Mouse (Mus musculus) forebrain, embryonic 10.5 days (tissue): ENCODE measurements around the gene Rab44. TPM values are rescaled to one million over a fixed set of nuclear protein-coding genes. Genes with fewer than 3 reads are reported as not detected.

Source experiments
- DNase-seq: peaks from one replicate; pipeline ENCODE4 v3.0.0-alpha.2; 2017; ENCODE audit warnings: low spot score; ENCODE audit errors: extremely low spot score
- H3K27ac ChIP-seq: fragments of 300-500 bp; sonication (generic); 2 replicates; pipeline ENCODE4 v1.5.1; 2016; ENCODE audit warnings: mild to moderate bottlenecking
- H3K27me3 ChIP-seq: fragments of 300-500 bp; sonication (generic); 2 replicates; pipeline ENCODE4 v1.6.1; 2016; ENCODE audit warnings: mild to moderate bottlenecking; ENCODE audit not compliant: poor library complexity, severe bottlenecking
- H3K36me3 ChIP-seq: fragments of 300-500 bp; sonication (generic); replicated peaks from 2 replicates; pipeline ENCODE4 v1.6.1; 2016; ENCODE audit warnings: mild to moderate bottlenecking, moderate library complexity
- H3K4me1 ChIP-seq: fragments of 300-500 bp; sonication (generic); 2 replicates; pipeline ENCODE4 v1.6.1; 2016
- H3K4me3 ChIP-seq: fragments of 300-500 bp; sonication (generic); 2 replicates; pipeline ENCODE4 v1.5.1; 2016; ENCODE audit warnings: mild to moderate bottlenecking, moderate library complexity
- H3K9me3 ChIP-seq: fragments of 300-500 bp; sonication (generic); 2 replicates; pipeline ENCODE4 v1.6.1; 2016; ENCODE audit warnings: mild to moderate bottlenecking, moderate library complexity
- WGBS: fragments of 180-500 bp; shearing (Covaris S2); methylation state at CpG from one replicate; pipeline ENCODE4 v1.1.7; 2016; 5-methylcytosine and 5-hydroxymethylcytosine counted together
- polyA plus RNA-seq: library from polyadenylated mRNA; unstranded; fragments of >200 nt; fragmentation: Nextera tagmentation; extraction: Ambion mirVana; gene quantifications from 2 replicates; pipeline ENCODE4 v1.2.1, GENCODE M21; 2016

Rab44 gene
- polyA plus RNA-seq, 1 experiment from 2014 or later, result 0.25 TPM

DNA sequence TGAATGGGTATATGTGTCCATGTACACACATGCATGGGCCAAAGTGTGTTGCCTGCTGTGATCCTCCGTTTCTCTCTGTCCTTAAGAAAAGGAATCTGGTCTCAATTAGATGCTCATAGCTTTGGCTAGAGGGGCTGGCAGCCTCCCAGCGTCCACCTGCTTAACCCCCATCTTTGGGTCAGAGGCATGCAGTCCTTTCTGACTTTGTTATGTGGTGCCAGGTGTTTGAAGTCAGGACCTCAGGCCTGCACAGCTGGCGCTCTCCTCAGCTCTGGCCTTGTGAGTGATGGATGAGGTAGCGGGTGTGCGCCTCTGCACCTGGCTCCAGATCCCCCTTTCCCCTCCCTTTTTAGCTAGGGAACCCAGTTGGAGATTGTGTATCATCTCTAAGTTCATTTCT lies 4.1 kb downstream of the Rab44 start:
- no peak overlapping the region for H3K27ac ChIP-seq
- WGBS, result 72% methylated on average over 5 of the region's 5 CpGs
- H3K36me3 ChIP-seq, result no peaks in the 10 kb centered on the region
- no peaks in the 10 kb centered on the region for H3K27me3 ChIP-seq
- H3K9me3 ChIP-seq, result no peaks in the 10 kb centered on the region
- no peaks in the 10 kb centered on the region for H3K4me1 ChIP-seq
- H3K4me3 ChIP-seq, result no peak overlapping the region
- no peak for DNase-seq

DNA sequence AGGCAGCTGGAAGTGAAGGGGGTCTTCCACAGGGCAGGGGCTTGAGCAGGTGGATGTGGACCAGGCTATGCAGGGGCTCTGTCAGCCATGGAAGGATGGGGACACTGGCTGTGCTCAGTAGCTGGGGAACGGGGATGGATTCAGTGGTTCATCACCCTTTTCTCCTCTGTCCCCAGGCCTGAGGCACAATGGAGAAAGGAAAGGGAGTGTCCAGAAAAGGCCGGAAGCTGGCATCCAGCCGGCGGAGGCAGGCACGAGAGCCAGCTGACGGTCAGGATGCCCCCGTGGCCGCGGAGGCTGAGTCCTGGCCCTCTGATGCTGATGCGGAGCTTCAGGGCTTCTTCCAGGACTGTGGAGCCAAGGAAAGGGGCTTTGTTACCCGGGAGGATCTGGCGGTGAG lies 6.7 kb downstream of the Rab44 start:
- Histone ChIP-seq H3K4me1 (no peaks in the 10 kb centered on the region), H3K27ac (0 out of 2 replicates have a peak overlapping the region, but pooled peaks have one; percentile 21), H3K36me3 (no peaks in the 10 kb centered on the region), H3K4me3 (no peak overlapping the region), H3K27me3 (no peaks in the 10 kb centered on the region), H3K9me3 (no peaks in the 10 kb centered on the region)
- DNase-seq, result no peak
- 58% methylated on average over 12 of the region's 12 CpGs for whole genome bisulfite sequencing

- Histone ChIP-seq H3K4me1 (no peaks in the 10 kb centered on the region), H3K27ac (no peak overlapping the region), H3K4me3 (no peak overlapping the region), H3K36me3 (no peaks in the 10 kb centered on the region), H3K27me3 (no peaks in the 10 kb centered on the region), H3K9me3 (no peaks in the 10 kb centered on the region)
- WGBS, result 91% methylated on average over 6 of the region's 6 CpGs
- DNase-seq, result no peak
Measured at GRCm38 (mm10) chr17:29122817-29123216, 8.9 kb downstream of the Rab44 start.

DNA sequence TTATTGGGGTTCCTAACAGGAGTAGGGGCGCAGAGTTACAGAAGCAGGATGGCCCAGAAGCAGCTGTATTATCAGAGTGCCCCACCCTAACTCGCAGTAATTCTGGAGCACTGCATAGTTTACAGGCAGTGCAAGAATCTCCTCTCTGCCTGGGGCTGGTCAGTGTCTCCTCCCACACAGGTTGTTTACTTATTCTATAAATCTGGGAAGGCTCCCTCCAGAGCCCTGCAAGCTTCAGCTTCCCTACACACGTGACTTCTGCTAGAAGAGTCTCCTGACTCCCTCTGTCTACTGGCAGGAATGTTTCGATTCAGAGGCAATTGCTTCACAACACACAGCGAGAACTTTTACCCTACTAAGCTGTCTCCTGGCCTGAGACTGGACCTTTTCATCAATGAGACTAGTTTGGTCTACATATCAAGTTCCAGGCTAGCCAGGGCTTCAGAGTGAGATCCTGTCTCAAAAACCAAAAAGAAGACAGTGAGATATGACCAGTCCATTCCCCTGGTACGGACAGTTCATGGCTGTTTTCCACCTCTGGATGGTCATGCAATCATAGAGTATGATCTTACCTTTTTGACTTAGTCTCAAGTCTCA lies 9.7 kb downstream of the Rab44 start:
- H3K27me3 ChIP-seq, result no peaks in the 10 kb centered on the region
- H3K36me3 ChIP-seq, result no peaks in the 10 kb centered on the region
- H3K4me1 ChIP-seq, result no peaks in the 10 kb centered on the region
- WGBS, result 83% methylated on average over 6 of the region's 6 CpGs
- no peaks in the 10 kb centered on the region for H3K9me3 ChIP-seq
- H3K27ac ChIP-seq, result no peak overlapping the region
- no peak overlapping the region for H3K4me3 ChIP-seq
- DNase-seq, result no peak

DNA sequence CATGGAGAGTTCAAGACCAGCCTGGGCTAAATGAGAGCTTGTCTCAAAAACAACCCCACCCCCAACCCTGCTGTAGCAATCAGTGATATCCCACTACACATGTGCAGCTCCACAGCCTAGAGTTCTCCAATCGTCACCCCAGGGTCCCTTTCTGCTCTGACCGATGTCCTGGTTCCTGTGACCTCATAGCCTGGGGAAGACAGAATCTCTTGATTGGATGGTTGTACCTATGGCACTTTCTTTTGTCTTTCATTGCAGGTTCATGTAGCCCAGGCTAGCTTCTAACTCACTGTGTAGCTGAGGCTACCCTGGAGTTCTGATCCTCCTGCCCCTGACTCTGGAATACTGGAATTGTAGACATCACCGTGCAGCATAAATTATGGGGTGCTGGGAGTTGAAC lies 12.6 kb downstream of the Rab44 start:
- Histone ChIP-seq H3K27me3 (no peaks in the 10 kb centered on the region), H3K4me1 (peaks cover 16% of the 10 kb centered on the region), H3K27ac (no peak overlapping the region), H3K9me3 (no peaks in the 10 kb centered on the region), H3K36me3 (no peaks in the 10 kb centered on the region), H3K4me3 (no peak overlapping the region)
- WGBS, result 92% methylated on average over 3 of the region's 3 CpGs
- no peak for DNase-seq

DNA sequence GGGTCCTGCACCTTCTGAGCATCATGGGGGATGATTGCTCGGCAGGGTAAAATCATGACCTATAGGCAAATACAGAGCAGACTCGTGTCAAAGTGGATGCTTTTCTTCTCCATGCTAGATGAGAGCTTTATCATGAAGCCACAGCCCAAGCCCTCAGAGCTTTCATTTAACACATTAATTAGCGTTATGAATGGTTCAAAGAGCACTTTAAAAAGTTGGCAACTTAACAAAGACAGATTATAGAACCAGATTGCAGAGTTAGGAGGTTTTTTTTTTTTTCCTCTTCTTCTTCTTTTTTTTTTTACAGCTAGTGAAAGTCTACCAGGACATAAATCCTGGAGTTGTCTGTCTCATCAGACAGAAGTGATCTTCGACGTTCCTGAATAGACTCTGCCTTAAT lies 15.4 kb downstream of the Rab44 start:
- peaks cover 30% of the 10 kb centered on the region for H3K4me1 ChIP-seq
- H3K4me3 ChIP-seq, result no peak overlapping the region
- no peaks in the 10 kb centered on the region for H3K36me3 ChIP-seq
- H3K9me3 ChIP-seq, result no peaks in the 10 kb centered on the region
- 39% methylated on average over 5 of the region's 5 CpGs for WGBS
- H3K27me3 ChIP-seq, result no peaks in the 10 kb centered on the region
- H3K27ac ChIP-seq, result no peak overlapping the region
- DNase-seq, result no peak

DNA sequence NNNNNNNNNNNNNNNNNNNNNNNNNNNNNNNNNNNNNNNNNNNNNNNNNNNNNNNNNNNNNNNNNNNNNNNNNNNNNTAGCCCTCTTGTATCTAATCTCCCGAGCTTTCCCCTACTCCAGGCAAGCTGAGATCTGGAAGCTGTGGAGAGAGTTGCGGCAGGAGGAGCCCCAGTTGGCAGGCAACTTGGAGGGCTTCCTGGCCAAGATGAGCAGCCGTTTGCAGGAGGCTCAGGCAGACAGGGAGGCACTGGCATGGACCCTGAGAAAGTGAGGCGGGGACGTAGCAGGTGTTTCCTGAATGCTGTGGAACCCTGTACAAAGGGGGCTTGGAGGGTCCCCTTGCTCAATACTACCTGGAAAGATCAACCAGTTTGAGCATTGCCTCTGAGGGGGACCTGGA lies 21.1 kb downstream of the Rab44 start:
- WGBS, result 81% methylated on average over 5 of the region's 5 CpGs
- no peak for DNase-seq
- Histone ChIP-seq H3K36me3 (no peaks in the 10 kb centered on the region), H3K4me3 (no peak overlapping the region), H3K27ac (no peak overlapping the region), H3K27me3 (no peaks in the 10 kb centered on the region), H3K9me3 (no peaks in the 10 kb centered on the region), H3K4me1 (peaks cover 20% of the 10 kb centered on the region)

- Histone ChIP-seq H3K9me3 (no peaks in the 10 kb centered on the region), H3K36me3 (no peaks in the 10 kb centered on the region), H3K4me3 (no peak overlapping the region), H3K27ac (0 out of 2 replicates have a peak overlapping the region, but pooled peaks have one; percentile 2), H3K4me1 (peaks cover 17% of the 10 kb centered on the region), H3K27me3 (no peaks in the 10 kb centered on the region)
- WGBS, result 63% methylated on average over 6 of the region's 6 CpGs
- DNase-seq, result no peak
Measured at GRCm38 (mm10) chr17:29136236-29136635, 22.3 kb downstream of the Rab44 start.

DNA sequence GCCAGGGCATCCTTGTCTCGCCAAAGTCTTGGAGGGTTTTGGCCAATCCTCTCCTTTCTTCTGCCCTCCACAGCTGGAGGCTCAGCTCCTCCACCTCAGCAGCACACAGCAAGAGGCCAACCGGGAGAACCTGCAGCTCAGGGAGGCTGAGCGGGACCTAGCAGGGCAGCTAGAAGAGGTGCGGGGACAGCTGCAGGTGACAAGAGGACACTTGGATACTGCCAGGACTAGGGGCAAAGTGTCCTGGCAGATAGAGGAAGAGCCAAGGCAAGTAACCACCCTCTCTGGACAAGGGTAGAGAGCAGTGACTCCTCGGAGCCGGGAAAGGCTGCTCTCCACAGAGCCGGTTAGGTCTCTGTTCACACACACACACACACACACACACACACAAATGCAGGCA lies 24.0 kb downstream of the Rab44 start:
- Histone ChIP-seq H3K4me3 (no peak overlapping the region), H3K27ac (no peak overlapping the region), H3K27me3 (no peaks in the 10 kb centered on the region), H3K9me3 (no peaks in the 10 kb centered on the region), H3K36me3 (no peaks in the 10 kb centered on the region), H3K4me1 (peaks cover 9% of the 10 kb centered on the region)
- DNase-seq, result no peak
- 80% methylated on average over 7 of the region's 7 CpGs for WGBS

GRCm38 (mm10) chr17:29141577-29141976 lies 27.6 kb downstream of the Rab44 start:
- Histone ChIP-seq H3K36me3 (no peaks in the 10 kb centered on the region), H3K4me1 (no peaks in the 10 kb centered on the region; the same call in 1 of the 2 replicates), H3K27me3 (no peaks in the 10 kb centered on the region), H3K9me3 (peaks cover 9% of the 10 kb centered on the region), H3K27ac (no peak overlapping the region), H3K4me3 (no peak overlapping the region)
- 88% methylated on average over 3 of the region's 3 CpGs for WGBS
- DNase-seq, result no peak

DNA sequence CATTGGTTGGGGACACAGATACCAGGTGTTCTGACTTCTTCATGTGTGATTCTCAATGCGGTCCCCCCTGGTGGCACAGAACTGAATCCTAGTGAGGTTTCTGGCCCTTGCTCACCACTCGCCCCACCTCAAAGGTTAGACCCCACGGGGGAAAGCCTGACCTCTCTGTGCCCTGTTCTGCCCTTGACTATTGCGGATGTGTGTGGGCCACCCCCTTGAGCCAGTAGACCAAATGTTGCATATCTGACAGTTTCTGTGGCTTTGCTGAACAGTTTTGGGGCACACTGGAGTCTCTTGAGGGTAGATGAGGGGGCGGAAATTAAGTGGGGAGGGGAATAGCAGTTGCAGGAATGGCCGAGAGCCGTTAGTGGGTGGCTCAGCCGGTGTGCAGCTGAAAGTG lies 29.3 kb downstream of the Rab44 start:
- Histone ChIP-seq H3K27me3 (no peaks in the 10 kb centered on the region), H3K4me1 (peaks cover 13% of the 10 kb centered on the region), H3K36me3 (no peaks in the 10 kb centered on the region), H3K9me3 (peaks cover 9% of the 10 kb centered on the region), H3K4me3 (no peak overlapping the region), H3K27ac (no peak overlapping the region)
- WGBS, result 89% methylated on average over 8 of the region's 8 CpGs
- DNase-seq, result no peak

DNA sequence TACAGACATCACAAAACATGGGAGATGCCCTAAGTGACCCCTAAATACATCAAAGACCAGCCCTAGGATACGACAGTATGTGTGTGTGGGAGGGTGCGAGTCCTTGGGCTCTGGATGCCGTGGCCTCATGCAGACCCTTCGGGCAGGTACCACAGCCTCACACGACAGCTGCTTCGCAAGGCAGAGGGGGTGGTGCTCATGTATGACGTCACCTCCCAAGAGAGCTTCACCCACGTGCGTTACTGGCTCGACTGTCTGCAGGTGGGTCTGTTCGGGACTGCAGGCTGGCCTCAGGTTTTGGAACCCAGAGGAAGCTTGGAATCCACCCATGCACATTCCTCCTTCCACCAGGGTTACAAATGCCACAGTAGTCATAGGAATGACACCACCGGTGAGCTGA lies 31.2 kb downstream of the Rab44 start:
- H3K4me3 ChIP-seq, result no peak overlapping the region
- DNase-seq, result no peak
- H3K36me3 ChIP-seq, result no peaks in the 10 kb centered on the region
- H3K9me3 ChIP-seq, result peaks cover 9% of the 10 kb centered on the region
- 89% methylated on average over 12 of the region's 12 CpGs for WGBS
- H3K27ac ChIP-seq, result no peak overlapping the region
- H3K4me1 ChIP-seq, result peaks cover 23% of the 10 kb centered on the region
- no peaks in the 10 kb centered on the region for H3K27me3 ChIP-seq

DNA sequence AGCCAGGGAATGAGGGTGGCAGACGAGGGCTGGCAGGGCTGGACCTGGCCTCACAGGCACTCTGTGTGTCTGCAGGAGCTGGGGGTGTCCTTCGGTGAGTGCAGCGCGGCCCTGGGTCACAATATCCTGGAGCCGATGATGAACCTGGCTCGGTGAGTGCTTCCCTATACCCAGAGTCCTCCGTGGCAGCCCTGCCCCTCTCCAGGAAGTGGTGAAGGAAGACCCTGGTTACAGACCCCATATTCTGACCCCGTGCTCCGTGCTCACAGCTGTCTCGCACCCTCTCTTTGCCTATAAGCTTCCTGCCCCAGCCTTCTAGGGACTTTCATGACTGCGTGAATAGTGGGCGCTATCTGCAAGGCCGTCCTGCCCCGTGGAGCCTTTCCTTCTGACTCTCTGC lies 33.3 kb downstream of the Rab44 start:
- 76% methylated on average over 14 of the region's 14 CpGs for WGBS
- no peak for DNase-seq
- Histone ChIP-seq H3K4me3 (no peak overlapping the region), H3K27me3 (no peaks in the 10 kb centered on the region), H3K27ac (no peak overlapping the region), H3K9me3 (peaks cover 9% of the 10 kb centered on the region), H3K4me1 (peaks cover 23% of the 10 kb centered on the region), H3K36me3 (no peaks in the 10 kb centered on the region)

DNA sequence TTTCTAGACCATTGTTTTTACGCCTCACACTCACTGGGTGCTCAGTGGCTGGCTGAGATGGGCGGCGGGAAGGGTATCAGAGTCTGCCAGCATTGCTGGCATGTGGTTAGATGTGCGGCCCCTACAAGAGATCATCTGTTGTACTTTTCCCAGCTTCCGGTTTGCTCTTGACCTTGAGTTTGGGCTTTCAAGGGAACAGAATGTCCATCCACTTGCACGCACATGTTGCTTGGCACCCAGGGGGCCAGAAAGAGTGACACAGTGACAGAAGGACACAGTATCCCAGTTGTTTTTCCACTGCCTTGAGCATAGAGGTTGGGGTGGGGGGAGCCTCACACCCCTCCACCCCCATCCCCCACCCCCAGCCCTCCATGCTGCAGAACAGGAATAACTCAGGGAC lies 33.8 kb downstream of the Rab44 start:
- DNase-seq, result no peak
- Histone ChIP-seq H3K27ac (no peak overlapping the region), H3K4me1 (peaks cover 27% of the 10 kb centered on the region), H3K4me3 (no peak overlapping the region), H3K27me3 (no peaks in the 10 kb centered on the region), H3K9me3 (peaks cover 9% of the 10 kb centered on the region), H3K36me3 (no peaks in the 10 kb centered on the region)
- 93% methylated on average over 6 of the region's 6 CpGs for WGBS
